Mouse (Mus musculus): Measurements from ENCODE around the gene Ing3. TPM values are rescaled to one million over a fixed set of nuclear protein-coding genes. Genes with fewer than 3 reads are reported as not detected.

The Ing3 gene
- polyA plus RNA-seq, 1 experiment from 2014 or later: 32.9 TPM

DNA sequence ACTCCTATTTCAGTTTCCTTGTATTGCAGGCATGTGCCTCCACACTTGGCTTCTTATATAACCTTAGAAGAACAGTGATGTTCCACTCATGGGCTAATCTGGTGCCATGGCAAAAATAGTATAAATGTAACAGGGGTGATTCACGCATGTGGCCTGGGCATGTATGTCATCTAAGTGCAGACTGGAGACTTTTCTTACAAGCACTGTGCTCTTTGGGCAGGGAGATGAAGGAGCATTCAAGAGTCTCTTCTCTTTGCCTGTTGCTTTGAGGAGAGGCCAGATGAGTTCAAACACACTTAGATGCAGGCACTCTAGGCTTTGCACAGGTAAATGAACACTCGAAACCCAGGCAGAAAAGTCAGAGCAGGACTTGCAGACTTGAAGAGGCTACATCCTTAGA lies 74.8 kb downstream of the Ing3 start:
- Histone ChIP-seq H3K27ac (ENCODE audit: poor library complexity, severe bottlenecking) (no peak overlapping the region), H3K4me2 (no peak overlapping the region), H3K9me3 (replicated peaks) (no peaks in the 10 kb centered on the region), H3K4me3 (no peak overlapping the region), H3K4me1 (replicated peaks) (peaks cover 12% of the 10 kb centered on the region), H3K9ac (no peak overlapping the region), H3K36me3 (no peaks in the 10 kb centered on the region), H3K27me3 (replicated peaks) (no peaks in the 10 kb centered on the region)
- WGBS: 81% methylated on average over 2 of the region's 2 CpGs
- ATAC-seq (ENCODE audit: insufficient number of reproducible peaks, low FRiP score): no peak

Other genes with a start within 250 kb of the Ing3 start
- 68.6 and 71.1 TPM in 2 replicates for gene Tspan12, start 97.1 kb upstream of the Ing3 start, polyA plus RNA-seq (2016; fragmentation: Nextera tagmentation; extraction: Ambion mirVana)
- 5.2 and 6.0 TPM in 2 replicates for gene Cped1, start 36.3 kb downstream of the Ing3 start, polyA plus RNA-seq (2016; fragmentation: Nextera tagmentation; extraction: Ambion mirVana)

Data from heart, embryonic 12.5 days (tissue).